ENCODE assay signal across 15 mouse cellular contexts in the genomic region with DNA sequence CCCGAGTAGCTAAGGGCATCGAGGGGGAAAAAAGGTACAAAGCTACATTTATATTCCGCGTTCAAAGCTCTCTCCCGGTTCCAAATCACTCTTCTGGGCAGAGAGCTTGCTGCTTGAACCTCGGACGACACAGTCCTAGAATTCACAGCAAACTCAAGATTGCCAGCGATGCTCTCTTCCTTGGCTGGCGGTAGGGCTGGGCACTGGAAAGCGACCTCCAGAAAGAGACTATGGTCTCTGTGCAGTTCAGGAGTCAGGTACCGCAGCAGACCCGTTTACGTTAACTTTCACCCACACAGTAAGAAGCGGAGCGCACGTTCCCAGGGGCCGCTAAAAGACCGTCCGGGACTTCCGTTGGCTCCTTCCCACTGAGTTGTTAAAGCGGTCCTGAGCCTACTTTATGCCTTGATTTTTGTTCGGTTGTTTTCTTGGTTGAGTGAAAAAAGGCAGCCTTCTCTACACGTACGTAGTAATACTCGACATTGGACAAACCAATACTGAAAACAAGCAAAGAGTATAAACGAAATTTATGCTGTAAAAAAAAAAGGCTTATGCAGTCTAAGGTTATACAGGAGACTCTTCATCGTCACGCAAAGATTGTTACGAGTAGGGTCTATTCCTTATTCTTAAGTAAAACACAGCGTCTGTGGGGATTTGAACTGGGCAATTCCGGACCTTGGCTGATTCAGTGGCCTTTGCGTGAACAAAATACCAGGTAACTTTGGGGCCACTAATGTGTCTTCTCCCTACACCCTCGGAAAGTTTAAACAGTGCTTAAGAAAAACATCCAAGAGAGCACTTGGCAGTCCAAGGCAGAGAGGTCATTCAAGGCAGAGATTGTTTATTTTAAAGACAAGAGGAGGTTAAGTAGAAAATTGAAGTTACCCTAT. TPM values are rescaled to one million over a fixed set of nuclear protein-coding genes. Genes with fewer than 3 reads are reported as not detected.
DNase-seq lines count a peak whose midpoint lies in the region; ATAC-seq and TF ChIP-seq lines count a peak whose summit lies in the region.
"Had no signal": no experiment of that assay in that cellular context is flagged by ENCODE, and none has a peak within 500 bp of the region (broad histone marks: within the 10 kb centered on the region; RNA-seq: fewer than 3 reads in every experiment).

No protein-coding gene starts in this region.

- no peak overlapping the region for H3K27ac ChIP-seq in gastrocnemius, adult 2 months
- no peak overlapping the region for H3K27ac ChIP-seq in liver, embryonic 11.5 days (ENCODE audit: low read depth, low read length)
- no peak overlapping the region for H3K27ac ChIP-seq in liver, embryonic 12.5 days
- H3K27ac ChIP-seq in midbrain, embryonic 14.5 days (replicated peaks; ENCODE audit: low read depth, low read length): no peak overlapping the region
- H3K27ac ChIP-seq: embryonic facial prominence, embryonic 12.5 days; intestine, embryonic 15.5 days; limb, embryonic 15.5 days; macrophage had no signal

- H3K36me3 ChIP-seq in liver, embryonic 11.5 days (ENCODE audit: control insufficient read depth, insufficient read depth, low read length): no peaks in the 10 kb centered on the region
- H3K36me3 ChIP-seq in liver, embryonic 12.5 days: no peaks in the 10 kb centered on the region
- H3K36me3 ChIP-seq in midbrain, embryonic 14.5 days (ENCODE audit: control insufficient read depth, insufficient read depth, low read length): no peaks in the 10 kb centered on the region
- H3K36me3 ChIP-seq: embryonic facial prominence, embryonic 12.5 days; intestine, embryonic 15.5 days; limb, embryonic 15.5 days had no signal

- WGBS in liver, embryonic 11.5 days: 2% methylated on average over 33 of the region's 33 CpGs
- 1% methylated on average over 33 of the region's 33 CpGs for WGBS in liver, embryonic 12.5 days (ENCODE audit: insufficient replicate concordance)
- WGBS in midbrain, embryonic 14.5 days: under 1% methylated on average over 33 of the region's 33 CpGs

- H3K4me1 ChIP-seq in liver, embryonic 11.5 days (replicated peaks; ENCODE audit: control insufficient read depth, insufficient read depth, low read length): peaks cover 6% of the 10 kb centered on the region; the same call in 1 of the 2 replicates
- peaks cover 23% of the 10 kb centered on the region for H3K4me1 ChIP-seq in liver, embryonic 12.5 days
- H3K4me1 ChIP-seq in midbrain, embryonic 14.5 days (ENCODE audit: control insufficient read depth, insufficient read depth, low read length): peaks cover 12% of the 10 kb centered on the region; the same call in 1 of the 2 replicates

- no peak overlapping the region for H3K4me2 ChIP-seq in liver, embryonic 11.5 days
- H3K4me2 ChIP-seq in liver, embryonic 12.5 days: no peak overlapping the region
- H3K4me2 ChIP-seq in midbrain, embryonic 14.5 days (ENCODE audit: low read length): no peak overlapping the region

- peaks cover 100% of the 10 kb centered on the region for H3K27me3 ChIP-seq in liver, embryonic 11.5 days (replicated peaks; ENCODE audit: control insufficient read depth, insufficient read depth, low read length)
- peaks cover 99% of the 10 kb centered on the region for H3K27me3 ChIP-seq in liver, embryonic 12.5 days (replicated peaks)
- peaks cover 92% of the 10 kb centered on the region for H3K27me3 ChIP-seq in midbrain, embryonic 14.5 days (ENCODE audit: control insufficient read depth, insufficient read depth, low read length)

- no peak for ATAC-seq in liver, embryonic 11.5 days (replicated peaks; ENCODE audit: low FRiP score)
- ATAC-seq in liver, embryonic 12.5 days: no peak
- ATAC-seq in midbrain, embryonic 14.5 days (ENCODE audit: low FRiP score, low TSS enrichment): no peak

- intact Hi-C loops in gastrocnemius, adult 2 months (cut with DNase I): no loop called here

- no peaks in the 10 kb centered on the region for H3K9me3 ChIP-seq in liver, embryonic 11.5 days (ENCODE audit: control insufficient read depth, low read length)
- no peaks in the 10 kb centered on the region for H3K9me3 ChIP-seq in liver, embryonic 12.5 days (replicated peaks)
- no peaks in the 10 kb centered on the region for H3K9me3 ChIP-seq in midbrain, embryonic 14.5 days (ENCODE audit: control insufficient read depth, low read length)
- H3K9me3 ChIP-seq: embryonic facial prominence, embryonic 12.5 days; intestine, embryonic 15.5 days; limb, embryonic 15.5 days had no signal

- no peak for DNase-seq in gastrocnemius, adult 2 months
- no peak for DNase-seq in gastrocnemius, adult 18-20 months (ENCODE audit: low spot score)
- peak; percentile 42 for DNase-seq in liver, embryonic 11.5 days (ENCODE audit: low spot score)
- peak; percentile 62 for DNase-seq in embryo, embryonic 11 days
- DNase-seq in midbrain, embryonic 14.5 days: peak; percentile 55
- DNase-seq in thymus, postnatal 36 days: no peak
- DNase-seq in frontal cortex, postnatal 14 days (ENCODE audit: low spot score in 2 of 2): no peak
- DNase-seq: adrenal gland, adult 8-10 months; cerebellum, adult 11 months; layer of hippocampus, adult 9-11 months had no signal

- H3K9ac ChIP-seq in liver, embryonic 11.5 days (ENCODE audit: low read depth, low read length): no peak overlapping the region
- H3K9ac ChIP-seq in liver, embryonic 12.5 days: no peak overlapping the region
- H3K9ac ChIP-seq in midbrain, embryonic 14.5 days (replicated peaks; ENCODE audit: low read length): no peak overlapping the region
- H3K9ac ChIP-seq: embryonic facial prominence, embryonic 12.5 days; intestine, embryonic 15.5 days; limb, embryonic 15.5 days had no signal

- TF ChIP-seq CTCF in gastrocnemius, adult 2 months (IDR thresholded peaks at IDR 0.05): no peak

- peak overlapping the region; percentile 69 for H3K4me3 ChIP-seq in gastrocnemius, adult 2 months
- H3K4me3 ChIP-seq in liver, embryonic 11.5 days (ENCODE audit: low read depth, low read length): no peak overlapping the region
- no peak overlapping the region for H3K4me3 ChIP-seq in liver, embryonic 12.5 days
- H3K4me3 ChIP-seq in midbrain, embryonic 14.5 days (replicated peaks; ENCODE audit: low read depth, low read length): no peak overlapping the region

RNA-seq across cellular contexts. Expression of a gene that starts 0.9 kb away (rescaled TPM):
- not detected for total RNA-seq in gastrocnemius, adult 2 months (2021)
- total RNA-seq in gastrocnemius, adult 18-20 months (2021): not detected
- polyA plus RNA-seq in liver, embryonic 11.5 days (2014; fragmentation: Nextera tagmentation; extraction: Ambion mirVana): 0.08 TPM in 1 of 2 replicates, not detected in the other
- polyA plus RNA-seq in liver, embryonic 12.5 days (2016; fragmentation: Nextera tagmentation; extraction: Ambion mirVana): not detected in 2 replicates
- polyA plus RNA-seq in midbrain, embryonic 14.5 days (2014; fragmentation: Nextera tagmentation; extraction: Ambion mirVana): 0.54 TPM in 1 of 2 replicates, not detected in the other
- total RNA-seq: adrenal gland, adult 8-10 months had no signal
- polyA plus RNA-seq: macrophage had no signal

Comparison
In these comparisons a context has a peak if more than half of its experiments do, and no peak if none do; other contexts are left out.
1. DNase-seq: peak in liver, embryonic 11.5 days (single experiment), embryo, embryonic 11 days (single experiment) and midbrain, embryonic 14.5 days (single experiment); none in gastrocnemius, adult 2 months (single experiment), gastrocnemius, adult 18-20 months (single experiment), thymus, postnatal 36 days (0 of 2) and frontal cortex, postnatal 14 days (0 of 2).